Mouse (Mus musculus) forebrain, embryonic 11.5 days (tissue): ENCODE results near the gene Nat8f5. TPM values are rescaled to one million over a fixed set of nuclear protein-coding genes. Genes with fewer than 3 reads are reported as not detected.

Experiments used
- ATAC-seq: fragments of 200-750 bp; cut with Nextera tagmentation; replicated peaks from 2 replicates; pipeline ENCODE4 v1.8.0; 2017; ENCODE audit warnings: moderate TSS enrichment; ENCODE audit not compliant: low FRiP score
- DNase-seq: peaks from one replicate; pipeline ENCODE4 v3.0.0-alpha.2; 2017; ENCODE audit warnings: low spot score
- H3K27ac ChIP-seq: fragments of 300-500 bp; sonication (generic); 2 replicates; pipeline ENCODE4 v1.5.1; 2014; ENCODE audit warnings: low read depth, low read length
- H3K27me3 ChIP-seq: fragments of 300-500 bp; sonication (generic); 2 replicates; pipeline ENCODE4 v1.6.1; 2014; ENCODE audit warnings: mild to moderate bottlenecking, low read length, mixed read lengths; ENCODE audit not compliant: control insufficient read depth, insufficient read depth
- H3K36me3 ChIP-seq: fragments of 300-500 bp; sonication (generic); 2 replicates; pipeline ENCODE4 v1.6.1; 2014; ENCODE audit warnings: mild to moderate bottlenecking, low read length, moderate library complexity, mixed read lengths; ENCODE audit not compliant: control insufficient read depth, insufficient read depth
- H3K4me1 ChIP-seq: fragments of 300-500 bp; sonication (generic); replicated peaks from 2 replicates; pipeline ENCODE4 v1.6.1; 2014; ENCODE audit warnings: low read length, mixed read lengths; ENCODE audit not compliant: control insufficient read depth, insufficient read depth
- H3K4me2 ChIP-seq: fragments of 300-500 bp; sonication (generic); 2 replicates; pipeline ENCODE4 v1.6.1; 2014; ENCODE audit warnings: low read depth, mild to moderate bottlenecking, low read length, moderate library complexity, mixed read lengths; ENCODE audit not compliant: severe bottlenecking
- H3K4me3 ChIP-seq: fragments of 300-500 bp; sonication (generic); 2 replicates; pipeline ENCODE4 v1.5.1; 2014; ENCODE audit warnings: low read depth, low read length
- H3K9ac ChIP-seq: fragments of 300-500 bp; sonication (generic); 2 replicates; pipeline ENCODE4 v1.6.1; 2014; ENCODE audit warnings: low read length
- H3K9me3 ChIP-seq: fragments of 300-500 bp; sonication (generic); 2 replicates; pipeline ENCODE4 v1.6.1; 2016; ENCODE audit warnings: low read length, mixed read lengths; ENCODE audit not compliant: control insufficient read depth
- WGBS: fragments of 180-500 bp; shearing (Covaris S2); extraction: QIAGEN DNeasy Blood & Tissue Kit; methylation state at CpG from one replicate; pipeline ENCODE4 v1.1.7; 2014; 5-methylcytosine and 5-hydroxymethylcytosine counted together
- polyA plus RNA-seq: library from polyadenylated mRNA; unstranded; fragments of >200 nt; fragmentation: Nextera tagmentation; extraction: Ambion mirVana; gene quantifications from 2 replicates; pipeline ENCODE4 v1.2.1, GENCODE M21; 2014

The Nat8f5 gene
- polyA plus RNA-seq, 1 experiment from 2014 or later = not detected

GRCm38 (mm10) chr6:85862565-85862964, 41.8 kb upstream of the Nat8f5 start:
- Histone ChIP-seq H3K4me2 (no peak overlapping the region), H3K27ac (no peak overlapping the region), H3K9ac (no peak overlapping the region), H3K4me1 (no peaks in the 10 kb centered on the region), H3K9me3 (no peaks in the 10 kb centered on the region), H3K4me3 (no peak overlapping the region), H3K27me3 (no peaks in the 10 kb centered on the region), H3K36me3 (no peaks in the 10 kb centered on the region)
- ATAC-seq (no peak), DNase-seq (no peak)
- WGBS = 75% methylated on average over 3 of the region's 3 CpGs

DNA sequence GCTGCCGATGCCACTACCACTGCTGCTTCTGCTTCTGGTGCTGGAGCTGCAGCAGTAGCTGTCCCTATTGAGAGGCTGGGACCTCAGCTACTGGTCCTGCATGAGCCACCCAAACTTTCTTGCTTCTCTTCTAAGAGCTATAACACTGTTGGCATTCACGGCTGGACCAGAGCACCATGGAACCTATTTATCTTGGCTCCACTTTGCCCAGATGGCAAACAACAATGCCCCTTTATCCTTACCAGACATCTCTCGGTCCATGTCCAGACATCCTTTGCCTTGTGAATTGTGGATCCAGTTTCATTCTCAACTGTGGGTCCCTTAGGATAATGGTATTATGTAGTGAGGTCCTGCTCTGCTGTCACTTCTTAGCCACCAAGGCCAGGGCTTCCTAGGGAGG, 40.5 kb upstream of the Nat8f5 start:
- H3K27me3 ChIP-seq = no peaks in the 10 kb centered on the region
- H3K27ac ChIP-seq = no peak overlapping the region
- H3K9me3 ChIP-seq = no peaks in the 10 kb centered on the region
- 86% methylated on average over 3 of the region's 3 CpGs for WGBS
- no peaks in the 10 kb centered on the region for H3K36me3 ChIP-seq
- no peak overlapping the region for H3K4me2 ChIP-seq
- DNase-seq (no peak), ATAC-seq (no peak)
- no peak overlapping the region for H3K9ac ChIP-seq
- no peak overlapping the region for H3K4me3 ChIP-seq
- no peaks in the 10 kb centered on the region for H3K4me1 ChIP-seq

- no peaks in the 10 kb centered on the region for H3K27me3 ChIP-seq
- 74% methylated on average over 1 of the region's 1 CpGs for WGBS
These were observed 35.5 kb upstream of the Nat8f5 start for GRCm38 (mm10) chr6:85856194-85856678.

GRCm38 (mm10) chr6:85853481-85853880, 32.7 kb upstream of the Nat8f5 start:
- ATAC-seq = no peak
- H3K36me3 ChIP-seq = no peaks in the 10 kb centered on the region
- no peak overlapping the region for H3K4me2 ChIP-seq
- H3K4me3 ChIP-seq = no peak overlapping the region
- no peak for DNase-seq
- no peaks in the 10 kb centered on the region for H3K4me1 ChIP-seq
- H3K9me3 ChIP-seq = no peaks in the 10 kb centered on the region
- no peak overlapping the region for H3K9ac ChIP-seq
- H3K27ac ChIP-seq = no peak overlapping the region
- WGBS = 86% methylated on average over 3 of the region's 3 CpGs
- no peaks in the 10 kb centered on the region for H3K27me3 ChIP-seq

More at GRCm38 (mm10) chr6:85856194-85856678, 35.5 kb upstream of the Nat8f5 start:
- Histone ChIP-seq H3K4me1 (no peaks in the 10 kb centered on the region), H3K4me3 (no peak overlapping the region), H3K27ac (no peak overlapping the region), H3K9ac (no peak overlapping the region), H3K36me3 (no peaks in the 10 kb centered on the region), H3K9me3 (no peaks in the 10 kb centered on the region), H3K4me2 (no peak overlapping the region)
- ATAC-seq (no peak), DNase-seq (no peak)

GRCm38 (mm10) chr6:85851062-85851773, 30.4 kb upstream of the Nat8f5 start:
- Histone ChIP-seq H3K27ac (no peak overlapping the region), H3K9me3 (no peaks in the 10 kb centered on the region), H3K27me3 (no peaks in the 10 kb centered on the region), H3K9ac (no peak overlapping the region), H3K4me1 (no peaks in the 10 kb centered on the region), H3K4me3 (no peak overlapping the region), H3K36me3 (no peaks in the 10 kb centered on the region), H3K4me2 (no peak overlapping the region)
- ATAC-seq = no peak
- DNase-seq = no peak
- 93% methylated on average over 7 of the region's 7 CpGs for WGBS

DNA sequence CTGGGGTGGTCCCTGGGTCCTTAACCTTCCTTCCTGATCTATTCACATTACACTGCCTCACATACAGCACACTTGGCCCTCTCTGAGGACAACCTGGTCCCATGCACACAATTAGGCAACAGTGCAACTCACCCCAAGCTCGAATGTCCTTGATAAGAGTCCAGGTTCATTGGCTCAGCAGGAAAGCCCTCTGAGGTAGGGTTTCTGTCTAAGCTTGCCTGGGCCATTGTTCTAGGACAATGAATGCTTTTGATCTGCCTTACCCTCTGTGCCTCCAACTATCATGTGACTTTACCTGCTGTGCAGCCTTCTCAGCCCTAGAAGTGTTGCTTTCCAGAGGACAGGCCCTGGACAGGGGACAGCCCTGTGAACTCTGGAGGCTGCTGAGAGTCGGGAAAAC, 28.5 kb upstream of the Nat8f5 start:
- DNase-seq (no peak), ATAC-seq (no peak)
- 23% methylated on average over 2 of the region's 2 CpGs for WGBS
- no peak overlapping the region for H3K27ac ChIP-seq
- no peak overlapping the region for H3K9ac ChIP-seq
- no peaks in the 10 kb centered on the region for H3K27me3 ChIP-seq
- no peak overlapping the region for H3K4me2 ChIP-seq
- no peaks in the 10 kb centered on the region for H3K9me3 ChIP-seq
- no peaks in the 10 kb centered on the region for H3K4me1 ChIP-seq
- no peaks in the 10 kb centered on the region for H3K36me3 ChIP-seq
- H3K4me3 ChIP-seq = no peak overlapping the region

DNA sequence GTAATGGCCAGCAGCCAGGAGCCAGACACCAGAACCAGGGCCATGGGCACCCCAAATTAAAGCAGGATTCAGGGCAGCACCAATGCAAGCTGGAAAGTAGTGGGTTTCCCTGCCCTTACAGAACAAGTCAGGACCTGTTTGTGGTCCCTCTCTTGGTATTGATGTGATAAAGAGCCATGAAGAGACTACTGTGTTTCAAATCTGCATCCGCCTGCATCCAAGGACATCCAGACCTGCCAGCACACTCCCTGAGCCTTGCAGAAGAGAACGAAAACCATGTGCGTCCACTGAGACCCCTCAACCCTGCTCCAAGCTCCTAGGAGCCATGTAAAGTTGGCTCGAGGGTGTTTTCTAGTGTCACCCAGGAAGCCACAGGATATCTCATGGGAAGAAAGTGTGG, 27.4 kb upstream of the Nat8f5 start:
- Histone ChIP-seq H3K9ac (no peak overlapping the region), H3K4me3 (no peak overlapping the region), H3K9me3 (no peaks in the 10 kb centered on the region), H3K4me1 (no peaks in the 10 kb centered on the region), H3K27ac (no peak overlapping the region), H3K4me2 (no peak overlapping the region), H3K27me3 (no peaks in the 10 kb centered on the region), H3K36me3 (no peaks in the 10 kb centered on the region)
- no peak for DNase-seq
- WGBS = 91% methylated on average over 4 of the region's 4 CpGs
- no peak for ATAC-seq

GRCm38 (mm10) chr6:85846921-85847320, 26.1 kb upstream of the Nat8f5 start:
- Histone ChIP-seq H3K9me3 (no peaks in the 10 kb centered on the region), H3K4me3 (no peak overlapping the region), H3K4me1 (no peaks in the 10 kb centered on the region), H3K36me3 (no peaks in the 10 kb centered on the region), H3K9ac (no peak overlapping the region), H3K27me3 (no peaks in the 10 kb centered on the region), H3K27ac (no peak overlapping the region), H3K4me2 (no peak overlapping the region)
- WGBS = 45% methylated on average over 1 of the region's 1 CpGs
- ATAC-seq = no peak
- DNase-seq = no peak
